Mouse (Mus musculus): ENCODE data around the gene Tmem189. TPM values are rescaled to one million over a fixed set of nuclear protein-coding genes. Genes with fewer than 3 reads are reported as not detected.

Tmem189 gene
- polyA plus RNA-seq, 1 experiment from 2014 or later = 35.1 TPM

DNA sequence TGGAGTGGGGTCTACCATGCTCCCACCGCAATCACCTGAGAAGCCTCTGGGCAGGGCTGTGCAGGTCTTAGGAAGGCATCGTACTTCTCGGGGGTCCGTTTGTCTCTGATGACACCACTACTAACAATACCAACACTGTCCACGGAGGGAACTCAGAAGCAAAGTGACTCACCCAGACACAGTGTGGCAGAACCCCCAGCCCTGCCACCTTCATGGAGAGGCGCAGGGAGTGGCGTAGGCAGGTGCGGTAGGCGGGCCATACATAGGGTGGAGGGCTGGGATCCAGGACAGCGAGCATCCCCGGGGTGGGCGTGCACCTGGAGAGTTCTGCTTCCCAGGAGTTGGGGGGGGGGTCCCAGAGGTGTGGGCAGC, 1.5 kb downstream of the Tmem189 start:
- 17% methylated on average over 12 of the region's 12 CpGs for WGBS
- peak; percentile 54 for ATAC-seq
- H3K27ac ChIP-seq = peak overlapping the region; percentile 91; the same call in 1 of the 2 replicates

DNA sequence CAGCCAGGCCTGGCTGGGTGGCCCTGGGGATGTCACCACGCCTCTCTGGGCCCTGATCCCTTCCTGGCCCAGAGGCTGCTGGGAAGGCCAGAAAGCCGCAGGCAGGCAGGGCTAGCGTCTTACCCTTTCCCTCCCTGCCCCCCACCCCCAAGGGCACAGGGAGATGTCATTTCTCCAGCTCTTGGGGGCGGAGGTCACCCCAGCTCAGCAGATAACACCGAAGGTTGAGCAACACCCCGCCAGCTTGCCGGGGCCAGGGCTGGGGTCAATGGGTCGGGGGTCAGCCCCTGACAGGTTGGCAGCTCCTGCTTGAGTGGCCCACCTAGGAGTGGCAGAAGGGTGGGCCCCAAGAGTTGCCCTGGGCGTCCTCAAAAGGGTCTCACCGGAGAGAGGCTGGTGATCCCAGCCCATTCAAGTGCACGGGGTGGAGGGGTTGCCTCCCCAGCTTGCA, 1.9 kb downstream of the Tmem189 start:
- Histone ChIP-seq H3K4me2 (replicated peaks) (0 out of 2 replicates have a peak overlapping the region, but pooled peaks have one; percentile 7), H3K4me3 (replicated peaks) (no peak overlapping the region)

More for the DNA sequence above, 1.5 kb downstream of the Tmem189 start:
- H3K9me3 ChIP-seq = no peaks in the 10 kb centered on the region
- H3K4me3 ChIP-seq (replicated peaks) = peak overlapping the region; percentile 81
- no peaks in the 10 kb centered on the region for H3K27me3 ChIP-seq (replicated peaks)
- H3K36me3 ChIP-seq = no peaks in the 10 kb centered on the region
- H3K4me1 ChIP-seq (replicated peaks) = peaks cover 22% of the 10 kb centered on the region
- peak overlapping the region; percentile 87; the same call in 1 of the 2 replicates for H3K9ac ChIP-seq
- H3K4me2 ChIP-seq (replicated peaks) = peak overlapping the region; percentile 93

DNA sequence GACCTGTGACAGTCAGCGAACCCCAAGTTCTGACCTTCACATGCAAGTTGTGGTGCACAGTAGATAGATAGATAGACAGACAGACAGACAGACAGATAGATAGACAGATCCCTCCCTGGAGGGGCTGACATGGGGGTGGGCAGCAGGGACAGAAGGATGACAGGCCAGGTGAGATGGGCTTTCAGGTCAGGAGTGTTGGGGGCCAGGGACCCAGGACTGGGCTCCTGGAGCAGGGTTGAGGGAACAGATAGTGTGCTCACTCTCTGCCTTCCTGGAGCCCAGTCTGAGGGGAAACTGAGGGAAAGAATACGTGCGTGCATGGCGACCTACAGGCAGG, 2.4 kb downstream of the Tmem189 start:
- Histone ChIP-seq H3K4me3 (replicated peaks) (no peak overlapping the region), H3K9ac (no peak overlapping the region), H3K27ac (no peak overlapping the region), H3K36me3 (no peaks in the 10 kb centered on the region), H3K4me1 (replicated peaks) (peaks cover 22% of the 10 kb centered on the region), H3K4me2 (replicated peaks) (no peak overlapping the region), H3K27me3 (replicated peaks) (no peaks in the 10 kb centered on the region), H3K9me3 (no peaks in the 10 kb centered on the region)
- no peak for ATAC-seq
- 98% methylated on average over 4 of the region's 4 CpGs for WGBS

More for the DNA sequence above, 1.9 kb downstream of the Tmem189 start:
- H3K36me3 ChIP-seq = no peaks in the 10 kb centered on the region
- no peaks in the 10 kb centered on the region for H3K27me3 ChIP-seq (replicated peaks)
- 47% methylated on average over 11 of the region's 11 CpGs for WGBS
- peak; percentile 12; the same call in 1 of the 2 replicates for ATAC-seq
- peak overlapping the region; percentile 91; the same call in 1 of the 2 replicates for H3K27ac ChIP-seq
- H3K9ac ChIP-seq = no peak overlapping the region
- no peaks in the 10 kb centered on the region for H3K9me3 ChIP-seq
- peaks cover 22% of the 10 kb centered on the region for H3K4me1 ChIP-seq (replicated peaks)

DNA sequence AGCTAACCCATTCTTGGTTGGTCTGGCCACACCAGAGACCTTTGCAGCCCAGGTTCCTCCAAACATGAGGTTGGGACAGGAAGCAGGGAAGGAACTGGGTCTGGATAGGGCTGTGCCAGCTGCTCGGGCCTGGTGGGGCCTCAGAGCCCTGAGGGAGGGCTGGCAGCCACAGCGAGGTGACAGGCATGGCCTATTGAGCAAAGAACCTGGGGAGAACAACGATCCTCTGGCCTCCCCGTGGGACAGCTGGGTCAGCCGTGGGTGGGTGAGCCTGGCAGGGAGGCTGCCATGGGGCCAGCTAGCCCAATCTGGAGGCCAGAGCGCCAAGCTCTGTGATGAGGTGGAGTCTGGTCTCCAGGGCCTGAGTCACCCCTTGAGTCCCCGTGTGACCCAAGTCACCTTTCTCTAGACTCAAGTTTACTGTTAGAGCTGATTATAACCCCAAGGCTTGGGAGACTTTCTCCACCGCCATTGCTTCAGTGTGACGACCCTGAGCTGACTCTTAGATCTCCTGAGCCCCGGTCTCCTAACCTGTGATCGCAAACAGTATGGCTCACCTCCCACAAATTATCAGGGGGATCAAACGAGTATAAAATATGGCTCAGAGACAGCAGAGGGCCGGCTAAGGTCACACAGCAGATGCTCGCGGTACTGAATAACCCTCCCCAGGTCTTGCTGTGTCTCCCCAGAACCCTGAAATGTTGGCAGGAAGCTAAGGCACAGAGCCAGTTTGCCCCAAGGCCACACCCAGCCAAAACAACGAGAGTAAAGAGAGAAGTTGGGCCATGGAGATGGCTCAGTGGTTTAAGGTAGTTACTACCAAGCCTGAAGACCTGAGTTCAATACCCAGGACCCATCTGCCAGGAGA, 3.0 kb downstream of the Tmem189 start:
- H3K9ac ChIP-seq = no peak overlapping the region
- 78% methylated on average over 16 of the region's 16 CpGs for WGBS
- peaks cover 22% of the 10 kb centered on the region for H3K4me1 ChIP-seq (replicated peaks)
- no peaks in the 10 kb centered on the region for H3K9me3 ChIP-seq
- H3K27ac ChIP-seq = no peak overlapping the region
- H3K36me3 ChIP-seq = no peaks in the 10 kb centered on the region
- no peak overlapping the region for H3K4me2 ChIP-seq (replicated peaks)
- ATAC-seq = no peak
- no peak overlapping the region for H3K4me3 ChIP-seq (replicated peaks)
- no peaks in the 10 kb centered on the region for H3K27me3 ChIP-seq (replicated peaks)

DNA sequence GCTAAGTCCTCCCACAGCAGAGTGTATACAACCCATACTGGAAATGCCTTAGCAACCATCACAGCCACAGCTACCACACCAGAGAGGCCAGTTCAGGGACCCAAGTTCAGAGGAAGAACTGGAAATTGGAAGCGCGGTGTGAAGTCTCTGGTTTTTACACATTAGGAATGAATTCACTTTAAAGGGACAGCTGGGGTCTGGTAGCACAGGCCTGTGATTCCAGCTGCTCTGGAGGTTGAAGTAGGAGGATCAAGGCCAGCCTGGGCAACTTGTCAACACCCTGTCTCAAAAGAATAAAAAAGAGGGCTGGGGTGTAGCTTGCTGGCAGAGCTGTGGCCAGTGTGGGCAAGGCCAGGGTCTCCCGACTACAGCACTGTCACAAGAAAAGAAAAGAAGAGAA, 3.8 kb downstream of the Tmem189 start:
- 85% methylated on average over 3 of the region's 3 CpGs for WGBS
- Histone ChIP-seq H3K4me1 (replicated peaks) (peaks cover 15% of the 10 kb centered on the region), H3K27ac (no peak overlapping the region), H3K9ac (no peak overlapping the region), H3K4me2 (replicated peaks) (no peak overlapping the region), H3K4me3 (replicated peaks) (no peak overlapping the region), H3K9me3 (no peaks in the 10 kb centered on the region), H3K36me3 (no peaks in the 10 kb centered on the region), H3K27me3 (replicated peaks) (no peaks in the 10 kb centered on the region)
- ATAC-seq = no peak

DNA sequence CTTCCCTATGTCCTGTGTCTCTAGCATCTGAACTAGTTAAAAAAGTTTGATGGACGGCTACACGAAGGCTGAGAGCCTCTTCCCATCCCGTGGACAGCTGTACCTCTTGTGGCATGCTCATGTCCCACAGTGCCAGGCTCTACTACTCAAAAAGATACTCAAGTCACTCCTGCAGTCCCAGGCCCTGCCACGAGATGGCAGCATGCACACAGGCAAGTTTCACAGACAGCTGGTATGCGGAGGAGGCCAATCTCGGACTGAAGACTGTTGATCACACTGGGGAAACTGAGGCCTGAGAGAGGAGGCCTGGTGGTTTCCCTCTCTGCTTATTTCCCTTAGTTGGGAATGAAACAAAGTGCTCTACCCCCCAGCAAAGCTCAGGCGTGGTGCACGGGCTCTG, 4.5 kb downstream of the Tmem189 start:
- no peak for ATAC-seq
- Histone ChIP-seq H3K36me3 (no peaks in the 10 kb centered on the region), H3K9ac (no peak overlapping the region), H3K27ac (no peak overlapping the region), H3K4me2 (replicated peaks) (no peak overlapping the region), H3K4me3 (replicated peaks) (no peak overlapping the region), H3K9me3 (no peaks in the 10 kb centered on the region), H3K27me3 (replicated peaks) (no peaks in the 10 kb centered on the region), H3K4me1 (replicated peaks) (peaks cover 10% of the 10 kb centered on the region)
- WGBS = 7% methylated on average over 8 of the region's 8 CpGs

DNA sequence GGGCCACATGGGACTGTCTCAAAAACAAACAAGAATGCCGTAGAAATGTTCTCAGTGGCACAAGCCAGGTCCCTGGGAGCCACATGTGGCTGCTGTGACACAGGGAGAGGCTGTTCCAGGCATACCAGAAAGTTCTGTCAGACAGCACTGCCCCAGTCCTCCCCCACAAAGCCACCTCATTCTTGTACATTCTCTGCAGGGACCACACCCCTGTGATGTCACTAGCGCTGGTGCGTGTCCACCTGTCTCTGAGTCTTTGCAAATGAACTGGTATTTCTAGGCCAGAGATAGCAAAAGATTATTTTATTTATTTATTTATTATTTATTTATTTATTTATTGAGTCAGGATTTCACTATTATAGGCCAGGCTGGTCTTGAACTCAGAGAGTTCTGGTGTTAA, 5.9 kb downstream of the Tmem189 start:
- Histone ChIP-seq H3K9ac (no peak overlapping the region), H3K27me3 (replicated peaks) (no peaks in the 10 kb centered on the region), H3K36me3 (no peaks in the 10 kb centered on the region), H3K4me3 (replicated peaks) (no peak overlapping the region), H3K4me1 (replicated peaks) (peaks cover 12% of the 10 kb centered on the region), H3K4me2 (replicated peaks) (no peak overlapping the region), H3K9me3 (no peaks in the 10 kb centered on the region), H3K27ac (no peak overlapping the region)
- ATAC-seq = no peak
- WGBS = 73% methylated on average over 3 of the region's 3 CpGs

DNA sequence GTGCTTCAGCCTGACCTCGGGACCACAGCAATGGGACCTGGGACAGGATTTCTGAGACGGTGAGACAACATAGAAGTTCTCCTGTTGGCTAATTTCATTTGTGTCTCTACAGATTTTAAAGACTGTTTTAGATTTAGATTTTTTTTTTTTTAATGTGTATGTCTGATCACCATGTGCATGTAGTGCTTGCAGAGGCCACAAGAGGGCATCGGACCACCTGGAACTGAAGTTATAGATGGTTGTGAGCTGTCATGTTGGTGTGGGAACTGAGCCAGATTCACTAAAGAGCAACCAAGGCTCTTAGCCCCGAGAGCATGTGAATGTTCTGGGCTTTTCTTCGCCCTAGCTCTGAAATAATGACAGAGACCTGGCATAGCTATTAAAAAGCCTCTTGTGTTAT, 9.0 kb downstream of the Tmem189 start:
- H3K9me3 ChIP-seq = no peaks in the 10 kb centered on the region
- no peak overlapping the region for H3K27ac ChIP-seq
- no peak overlapping the region for H3K9ac ChIP-seq
- H3K36me3 ChIP-seq = no peaks in the 10 kb centered on the region
- H3K4me2 ChIP-seq (replicated peaks) = no peak overlapping the region
- ATAC-seq = no peak
- 0 out of 2 replicates have a peak, but pooled peaks cover 2% of the 10 kb centered on the region for H3K4me1 ChIP-seq (replicated peaks)
- H3K4me3 ChIP-seq (replicated peaks) = no peak overlapping the region
- H3K27me3 ChIP-seq (replicated peaks) = no peaks in the 10 kb centered on the region
- 55% methylated on average over 5 of the region's 5 CpGs for WGBS

DNA sequence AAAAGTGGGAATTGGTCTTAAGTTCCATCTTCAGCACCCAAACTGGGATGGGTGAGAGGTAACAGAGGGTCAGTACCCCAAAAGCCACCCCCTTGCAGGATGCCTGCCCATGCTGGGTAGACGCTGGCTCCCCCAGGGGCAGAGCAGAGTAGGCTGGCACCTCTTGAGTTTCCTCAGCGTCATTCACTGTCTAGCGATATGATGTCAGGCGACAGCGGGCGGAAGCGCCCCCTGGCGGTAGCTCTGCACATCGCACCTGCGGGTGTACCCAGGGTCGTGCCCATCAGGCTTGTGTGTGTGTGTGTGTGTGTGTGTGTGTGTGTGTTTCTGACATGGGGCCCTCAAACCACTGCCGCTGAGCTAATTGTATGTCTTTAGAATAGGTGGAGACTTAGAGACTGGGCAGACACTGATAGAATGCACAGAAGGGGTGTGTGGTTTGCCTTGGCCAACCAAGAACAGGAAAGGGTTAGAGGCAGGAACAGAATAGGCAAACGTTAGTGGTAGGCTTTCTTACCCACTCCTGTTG, 9.7 kb downstream of the Tmem189 start:
- no peaks in the 10 kb centered on the region for H3K9me3 ChIP-seq
- H3K36me3 ChIP-seq = no peaks in the 10 kb centered on the region
- no peak overlapping the region for H3K4me2 ChIP-seq (replicated peaks)
- no peaks in the 10 kb centered on the region for H3K27me3 ChIP-seq (replicated peaks)
- WGBS = 2% methylated on average over 13 of the region's 13 CpGs
- 0 out of 2 replicates have a peak, but pooled peaks cover 2% of the 10 kb centered on the region for H3K4me1 ChIP-seq (replicated peaks)
- no peak overlapping the region for H3K27ac ChIP-seq
- H3K9ac ChIP-seq = no peak overlapping the region
- peak; percentile 70 for ATAC-seq
- no peak overlapping the region for H3K4me3 ChIP-seq (replicated peaks)

DNA sequence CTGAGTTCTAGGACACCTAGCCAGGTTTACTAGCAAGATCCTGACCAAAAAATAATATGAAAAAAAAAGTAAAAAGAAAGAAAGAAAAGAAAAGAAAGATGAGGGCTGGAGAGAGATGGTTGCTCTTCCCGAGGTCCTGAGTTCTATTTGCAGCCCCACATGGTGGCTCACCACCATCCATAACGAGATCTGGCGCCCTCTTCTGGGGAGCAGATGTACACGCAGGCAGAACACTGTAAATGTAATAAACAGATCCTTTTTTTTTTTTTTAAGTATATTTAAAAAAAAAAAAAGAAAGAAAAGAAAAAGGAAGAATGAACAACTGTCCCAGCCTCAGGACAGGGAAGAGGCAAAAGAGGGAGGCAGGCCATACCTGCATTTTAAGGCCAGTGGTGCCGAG, 11.0 kb downstream of the Tmem189 start:
- H3K9ac ChIP-seq = no peak overlapping the region
- no peak overlapping the region for H3K27ac ChIP-seq
- no peaks in the 10 kb centered on the region for H3K36me3 ChIP-seq
- no peaks in the 10 kb centered on the region for H3K9me3 ChIP-seq
- no peak overlapping the region for H3K4me2 ChIP-seq (replicated peaks)
- no peaks in the 10 kb centered on the region for H3K27me3 ChIP-seq (replicated peaks)
- no peak for ATAC-seq
- 50% methylated on average over 5 of the region's 5 CpGs for WGBS
- H3K4me1 ChIP-seq (replicated peaks) = 0 out of 2 replicates have a peak, but pooled peaks cover 2% of the 10 kb centered on the region
- H3K4me3 ChIP-seq (replicated peaks) = no peak overlapping the region

DNA sequence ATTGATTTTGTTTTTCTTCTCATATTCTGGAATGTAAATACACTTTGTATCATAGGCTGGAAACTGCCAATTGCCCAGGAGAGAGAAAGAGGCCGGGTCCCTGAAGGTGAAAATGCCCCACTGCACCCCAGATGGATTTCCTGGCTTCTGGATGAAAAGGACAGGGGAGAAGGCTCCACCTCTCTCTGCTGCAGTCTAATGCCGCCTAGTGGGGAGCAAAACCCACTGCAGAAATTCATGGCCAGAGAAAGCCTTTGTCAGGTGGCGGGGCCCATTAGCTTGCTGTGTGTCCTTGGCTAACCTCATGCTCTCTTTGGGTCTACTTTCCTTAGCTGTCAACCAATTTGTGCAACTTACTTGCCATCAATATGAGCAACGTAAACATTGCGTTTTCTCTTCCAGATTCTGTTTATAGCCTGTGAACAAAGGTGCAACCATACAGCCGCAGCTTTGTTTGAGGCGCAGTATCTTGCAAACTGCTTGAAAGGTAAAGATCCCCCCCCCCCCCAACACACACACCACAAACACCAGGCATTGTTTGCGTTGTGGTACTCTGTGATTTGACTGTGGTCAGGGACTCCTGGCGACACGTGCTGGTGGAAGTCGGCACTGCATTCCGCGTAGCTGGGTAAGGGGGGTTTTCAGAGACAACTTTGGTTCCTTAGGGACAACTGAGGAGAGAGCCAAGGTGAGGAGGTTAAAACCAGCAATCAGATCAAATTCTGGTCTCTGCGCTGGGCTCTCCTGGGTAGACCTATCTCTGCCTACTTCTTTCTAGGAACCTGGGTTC, 14.3 kb downstream of the Tmem189 start:
- Histone ChIP-seq H3K9me3 (no peaks in the 10 kb centered on the region), H3K4me3 (replicated peaks) (no peak overlapping the region), H3K4me2 (replicated peaks) (no peak overlapping the region), H3K27ac (no peak overlapping the region), H3K9ac (no peak overlapping the region), H3K4me1 (replicated peaks) (0 out of 2 replicates have a peak, but pooled peaks cover 14% of the 10 kb centered on the region), H3K36me3 (no peaks in the 10 kb centered on the region), H3K27me3 (replicated peaks) (no peaks in the 10 kb centered on the region)
- no peak for ATAC-seq
- 37% methylated on average over 14 of the region's 14 CpGs for WGBS

DNA sequence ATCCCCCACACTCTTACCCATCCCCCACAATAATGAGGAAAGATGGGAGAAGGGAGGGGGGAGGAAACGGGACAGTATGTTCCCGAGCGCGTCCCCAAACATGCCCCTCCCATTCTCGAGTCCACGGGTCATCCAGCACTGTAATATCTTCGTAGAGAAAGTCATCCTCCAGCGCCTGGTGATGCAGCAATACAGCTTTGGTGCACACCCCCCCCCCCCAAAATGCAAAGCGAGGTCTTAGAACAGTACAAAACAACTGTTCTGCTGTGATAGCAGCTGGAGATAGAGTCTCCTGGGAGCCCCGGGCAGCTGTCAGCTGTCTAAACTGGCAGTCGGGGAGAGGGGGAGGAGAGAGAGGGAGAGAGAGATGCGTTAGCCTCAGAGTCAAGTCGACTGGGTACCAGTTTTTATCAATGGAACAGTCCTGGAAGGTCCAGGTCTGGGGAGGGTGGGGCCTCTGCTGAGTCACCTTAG, 17.4 kb downstream of the Tmem189 start:
- WGBS = 24% methylated on average over 13 of the region's 13 CpGs
- no peak overlapping the region for H3K4me2 ChIP-seq (replicated peaks)
- H3K9ac ChIP-seq = no peak overlapping the region

More for the DNA sequence above, 17.4 kb downstream of the Tmem189 start:
- Histone ChIP-seq H3K4me1 (replicated peaks) (0 out of 2 replicates have a peak, but pooled peaks cover 11% of the 10 kb centered on the region), H3K27ac (no peak overlapping the region), H3K36me3 (no peaks in the 10 kb centered on the region), H3K4me3 (replicated peaks) (no peak overlapping the region), H3K9me3 (no peaks in the 10 kb centered on the region), H3K27me3 (replicated peaks) (no peaks in the 10 kb centered on the region)
- peak; percentile 36 for ATAC-seq

Data from intestine, embryonic 15.5 days (tissue).